ENCODE assay signal across 8 mouse cellular contexts in genomic region chr9:116173473-116174170, GRCm38 (mm10). TPM values are rescaled to one million over a fixed set of nuclear protein-coding genes. Genes with fewer than 3 reads are reported as not detected.
DNase-seq lines count a peak whose midpoint lies in the region; ATAC-seq lines count a peak whose summit lies in the region.

No protein-coding gene starts in this region.

- ATAC-seq in heart, embryonic 15.5 days (replicated peaks; ENCODE audit: insufficient number of reproducible peaks, insufficient read depth, low FRiP score, low read depth) = no peak
- no peak for ATAC-seq in liver, embryonic 15.5 days (ENCODE audit: insufficient read depth)

- WGBS in heart, embryonic 15.5 days = 74% methylated on average over 16 of the region's 16 CpGs
- 48% methylated on average over 16 of the region's 16 CpGs for WGBS in liver, embryonic 15.5 days (ENCODE audit: insufficient replicate concordance)

- peak; percentile 10 for DNase-seq in embryo, embryonic 11 days
- no peak for DNase-seq in embryo, embryonic 10 days (ENCODE audit: low spot score)
- peak; percentile 40 for DNase-seq in 3134 (ENCODE audit: extremely low read depth, insufficient read length, low spot score)
- no peak for DNase-seq in adrenal gland, adult 2 months
- no peak for DNase-seq in left cerebral cortex, adult 9 months (ENCODE audit: low spot score in 2 of 2)
- DNase-seq in cerebellum, adult 9-11 months = no peak

- peak overlapping the region; percentile 90 for H3K27ac ChIP-seq in heart, embryonic 15.5 days
- H3K27ac ChIP-seq in liver, embryonic 15.5 days (replicated peaks) = peak overlapping the region; percentile 83

- no peaks in the 10 kb centered on the region for H3K36me3 ChIP-seq in heart, embryonic 15.5 days
- no peaks in the 10 kb centered on the region for H3K36me3 ChIP-seq in liver, embryonic 15.5 days (replicated peaks)

- H3K4me2 ChIP-seq in heart, embryonic 15.5 days = peak overlapping the region; percentile 76
- peak overlapping the region; percentile 72 for H3K4me2 ChIP-seq in liver, embryonic 15.5 days

- H3K27me3 ChIP-seq in heart, embryonic 15.5 days = no peaks in the 10 kb centered on the region
- H3K27me3 ChIP-seq in liver, embryonic 15.5 days = peaks cover 12% of the 10 kb centered on the region

- H3K4me3 ChIP-seq in heart, embryonic 15.5 days = peak overlapping the region; percentile 75
- H3K4me3 ChIP-seq in liver, embryonic 15.5 days (replicated peaks) = peak overlapping the region; percentile 65

- H3K9ac ChIP-seq in heart, embryonic 15.5 days = peak overlapping the region; percentile 89
- no peak overlapping the region for H3K9ac ChIP-seq in liver, embryonic 15.5 days

- H3K4me1 ChIP-seq in heart, embryonic 15.5 days (replicated peaks) = peaks cover 27% of the 10 kb centered on the region
- H3K4me1 ChIP-seq in liver, embryonic 15.5 days (replicated peaks) = peaks cover 37% of the 10 kb centered on the region

- no peaks in the 10 kb centered on the region for H3K9me3 ChIP-seq in heart, embryonic 15.5 days (replicated peaks)
- H3K9me3 ChIP-seq in liver, embryonic 15.5 days (replicated peaks) = no peaks in the 10 kb centered on the region

RNA-seq across cellular contexts. Expression of gene Tgfbr2, which starts 1.5 kb away (rescaled TPM):
- 20.2 and 29.5 TPM in 2 replicates for polyA plus RNA-seq in heart, embryonic 15.5 days (2015; fragmentation: Nextera tagmentation; extraction: Ambion mirVana)
- polyA plus RNA-seq in liver, embryonic 15.5 days (2015; fragmentation: Nextera tagmentation; extraction: Ambion mirVana) = 6.5 and 6.6 TPM in 2 replicates
- total RNA-seq in adrenal gland, adult 2 months (2021) = 10 to 100 TPM; 57.7 to 90.0 TPM
- 64.3 and 72.6 TPM in 2 replicates for polyA plus RNA-seq in adrenal gland, adult 2 months (2012; rRNA removed)

Comparison
In these comparisons a context has a peak if more than half of its experiments do, and no peak if none do; other contexts are left out.
1. DNase-seq: peak in embryo, embryonic 11 days (single experiment) and 3134 (single experiment); none in embryo, embryonic 10 days (single experiment), adrenal gland, adult 2 months (single experiment), left cerebral cortex, adult 9 months (0 of 2) and cerebellum, adult 9-11 months (single experiment).